Mouse (Mus musculus): ENCODE results near the gene Slc6a16. TPM values are rescaled to one million over a fixed set of nuclear protein-coding genes. Genes with fewer than 3 reads are reported as not detected.

Slc6a16 gene
- total and polyA plus RNA-seq, 3 experiments, result not detected

DNA sequence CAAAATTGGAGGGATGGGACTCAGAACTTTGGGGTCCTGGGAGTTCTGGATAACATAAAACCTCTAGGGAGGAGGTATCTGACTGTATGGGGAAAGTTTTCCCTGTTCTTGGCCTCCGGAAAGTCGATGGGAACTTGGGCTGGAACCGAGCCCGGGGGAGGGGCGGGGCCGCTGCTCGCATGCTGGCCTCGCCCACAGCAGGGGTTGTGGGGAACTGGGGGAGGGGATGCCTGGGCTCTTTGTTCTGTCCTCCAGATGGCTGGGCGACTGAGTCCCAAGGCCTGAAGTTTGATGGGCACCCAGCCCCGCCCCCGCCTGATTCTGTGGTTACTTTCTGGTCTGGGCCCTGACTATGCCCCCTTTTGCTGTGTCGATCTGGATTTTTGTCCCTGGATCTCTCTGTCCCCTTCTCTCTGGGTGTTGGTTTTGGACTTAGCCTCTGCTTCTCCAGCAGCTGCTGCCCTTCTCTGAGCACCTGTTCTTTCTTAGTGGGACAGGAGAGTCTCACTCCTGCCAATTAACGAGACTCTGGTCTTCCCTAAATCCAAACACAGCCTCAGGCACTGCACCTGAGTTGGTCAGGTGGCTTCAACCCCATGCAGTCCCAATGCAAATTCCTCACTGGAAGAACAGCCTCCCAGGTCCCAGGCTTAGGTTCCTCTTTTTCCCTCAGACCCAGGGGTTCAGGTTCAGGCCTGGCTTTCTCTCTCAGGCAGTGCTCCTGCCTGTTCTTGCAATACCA, 24.3 kb upstream of the Slc6a16 start:
- peak; percentile 65 for DNase-seq

DNA sequence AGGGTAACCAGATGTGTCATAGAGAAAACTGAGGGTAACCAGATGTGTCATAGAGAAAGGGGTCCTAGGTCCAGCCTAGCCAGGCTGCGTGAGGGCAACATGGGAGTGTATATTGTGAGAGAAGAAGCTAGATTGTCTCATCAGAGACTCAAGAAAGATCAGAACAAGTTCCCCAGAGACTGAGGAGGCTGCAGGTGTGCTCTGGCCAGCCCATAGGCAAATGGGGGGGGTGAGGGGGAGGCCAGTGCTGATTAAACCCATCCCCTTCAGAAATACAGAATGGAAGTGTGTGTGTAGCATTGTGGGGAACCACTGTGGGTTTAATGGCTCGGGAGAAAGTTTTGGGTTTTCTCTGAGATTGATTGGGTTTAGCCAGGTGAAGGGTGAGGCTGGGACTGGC, 19.2 kb upstream of the Slc6a16 start:
- no peak for DNase-seq

DNA sequence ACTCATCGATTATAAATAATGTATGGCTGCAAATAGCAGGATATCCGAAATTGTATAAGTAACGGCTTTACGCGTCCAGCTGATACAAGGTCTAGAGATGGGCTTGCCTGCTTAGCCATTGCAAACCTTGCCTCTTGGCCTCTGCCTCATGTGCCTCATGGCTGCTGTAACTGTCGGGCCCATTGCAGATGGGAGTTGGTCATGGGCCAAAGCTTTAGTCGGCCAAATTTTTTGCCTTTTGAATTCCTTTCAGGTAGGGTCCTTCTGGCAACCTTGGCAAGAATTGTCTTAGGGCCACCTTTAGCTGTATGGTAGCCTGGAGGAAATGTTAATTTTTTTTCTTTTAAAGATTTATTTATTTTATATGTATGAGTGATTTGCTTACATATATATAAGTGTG, 16.1 kb upstream of the Slc6a16 start:
- DNase-seq, result no peak

- no peak for DNase-seq
Measured at GRCm38 (mm10) chr7:45226421-45226820, 14.5 kb upstream of the Slc6a16 start.

GRCm38 (mm10) chr7:45228548-45228947, 12.3 kb upstream of the Slc6a16 start:
- DNase-seq, result no peak

GRCm38 (mm10) chr7:45229046-45229445, 11.8 kb upstream of the Slc6a16 start:
- no peak for DNase-seq

- no peak for DNase-seq
Measured at GRCm38 (mm10) chr7:45229459-45230203, 11.3 kb upstream of the Slc6a16 start.

- DNase-seq, result no peak
Measured at GRCm38 (mm10) chr7:45231192-45231591, 9.7 kb upstream of the Slc6a16 start.

DNA sequence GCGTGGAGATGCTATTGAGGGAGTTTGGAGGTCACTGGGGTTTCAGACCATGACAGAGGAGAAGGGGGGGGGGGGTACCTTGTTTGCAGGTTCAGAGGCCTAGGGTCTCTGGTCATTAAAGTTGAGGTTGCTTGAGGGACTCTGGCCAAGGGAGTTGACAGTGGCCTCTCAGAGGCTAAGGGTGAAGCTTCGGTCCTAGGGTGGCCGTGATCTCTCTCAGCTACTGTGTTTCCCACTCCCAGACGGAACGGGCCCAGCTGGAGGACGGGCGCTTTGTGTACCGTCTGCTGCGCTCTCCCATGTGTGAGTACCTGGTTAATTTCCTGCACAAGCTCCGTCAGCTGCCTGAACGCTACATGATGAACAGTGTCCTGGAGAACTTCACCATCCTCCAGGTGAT, 8.9 kb upstream of the Slc6a16 start:
- DNase-seq, result no peak

GRCm38 (mm10) chr7:45232716-45233465, 8.0 kb upstream of the Slc6a16 start:
- DNase-seq, result no peak

DNA sequence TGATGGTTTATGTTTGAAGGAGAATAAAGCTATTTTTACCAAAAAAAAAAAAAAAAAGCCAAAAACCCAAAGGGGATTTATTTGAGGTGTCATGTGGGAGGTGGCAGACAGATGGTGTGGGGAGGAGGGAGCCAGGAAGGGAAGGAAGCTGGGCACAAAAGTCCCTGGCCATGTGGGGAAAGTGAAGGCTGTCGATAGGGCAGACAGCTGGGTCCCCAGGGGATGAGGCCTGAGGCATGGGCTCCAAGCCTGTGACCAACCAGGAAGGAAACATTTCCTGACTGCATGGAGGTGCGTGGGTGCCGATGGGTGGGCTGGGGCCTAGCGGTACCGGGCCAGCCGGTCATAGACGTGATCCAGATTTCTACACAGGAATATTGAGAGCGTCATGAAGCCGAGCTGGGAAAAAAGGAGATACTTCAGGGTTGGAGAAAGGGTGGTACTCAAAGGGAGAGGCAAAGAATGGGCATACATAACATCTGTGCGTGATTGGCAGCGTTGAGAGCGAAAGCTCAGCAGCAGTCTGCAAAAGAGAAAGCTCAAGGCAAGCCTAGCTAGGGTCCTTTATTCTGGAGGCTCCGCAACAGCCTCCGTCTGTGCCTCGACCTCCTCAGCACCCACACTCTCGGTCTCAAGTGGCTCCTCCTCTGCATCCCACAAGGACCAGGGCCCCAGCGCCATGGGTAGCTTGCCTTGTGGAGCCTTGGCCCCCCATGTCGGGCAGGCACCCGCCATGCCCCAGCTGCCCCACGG, 7.1 kb upstream of the Slc6a16 start:
- DNase-seq, result peak; percentile 34

DNA sequence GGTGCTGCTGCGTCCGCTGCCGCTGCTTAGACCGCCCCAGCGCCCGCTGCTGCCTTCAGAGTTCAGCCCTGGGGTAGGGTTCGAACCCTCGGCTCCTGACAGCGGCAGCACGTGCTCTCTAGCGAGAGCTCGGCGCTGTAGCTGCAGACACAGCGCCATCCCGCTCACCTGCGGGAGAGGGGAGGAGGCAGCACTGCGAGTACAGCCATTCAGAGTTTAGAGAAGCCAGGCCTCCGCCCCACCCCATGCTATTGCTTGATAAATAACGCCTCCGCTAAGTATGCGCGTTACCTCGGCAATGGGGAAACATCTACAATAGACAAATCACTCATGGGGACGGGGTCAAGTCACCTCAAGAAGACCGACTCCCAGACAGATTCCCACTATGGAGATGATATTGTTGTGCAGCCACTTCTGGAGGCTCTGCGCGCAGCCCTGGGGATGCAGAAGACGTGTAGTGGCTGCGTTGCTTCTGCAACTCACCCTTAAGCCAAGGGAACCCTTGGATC, 6.5 kb upstream of the Slc6a16 start:
- no peak for DNase-seq

DNA sequence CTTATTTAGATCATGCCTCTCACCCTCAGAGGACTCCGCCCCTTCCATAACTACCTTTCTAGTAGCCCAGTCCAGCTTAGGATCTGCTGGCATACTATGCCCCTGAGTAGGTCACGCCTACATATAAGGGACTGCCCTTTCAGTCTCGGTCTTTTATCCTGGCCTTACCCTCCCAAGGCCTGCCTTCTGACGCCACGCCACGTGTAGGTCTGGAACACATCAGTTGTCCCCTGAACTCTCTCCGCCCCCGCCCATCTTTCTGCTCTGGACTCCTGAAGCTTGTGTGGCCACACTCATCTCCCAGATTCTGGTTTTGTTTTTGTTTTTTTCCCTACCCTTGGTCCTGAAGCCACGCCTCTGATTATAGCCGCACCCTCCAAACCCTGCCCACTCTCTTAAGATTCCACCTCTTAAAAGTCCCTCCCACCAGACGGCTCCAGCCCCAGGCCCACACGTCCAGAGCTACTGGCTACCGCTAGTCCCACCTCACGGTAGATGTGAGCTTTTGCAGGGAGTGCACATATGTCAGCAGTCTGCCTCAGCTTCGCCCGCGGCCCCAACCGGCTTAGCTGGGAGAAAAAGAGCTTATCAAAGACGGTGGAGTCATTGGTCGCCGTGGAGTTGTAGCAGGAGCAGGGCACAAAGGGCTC, 5.8 kb upstream of the Slc6a16 start:
- peak; percentile 66 for DNase-seq

DNA sequence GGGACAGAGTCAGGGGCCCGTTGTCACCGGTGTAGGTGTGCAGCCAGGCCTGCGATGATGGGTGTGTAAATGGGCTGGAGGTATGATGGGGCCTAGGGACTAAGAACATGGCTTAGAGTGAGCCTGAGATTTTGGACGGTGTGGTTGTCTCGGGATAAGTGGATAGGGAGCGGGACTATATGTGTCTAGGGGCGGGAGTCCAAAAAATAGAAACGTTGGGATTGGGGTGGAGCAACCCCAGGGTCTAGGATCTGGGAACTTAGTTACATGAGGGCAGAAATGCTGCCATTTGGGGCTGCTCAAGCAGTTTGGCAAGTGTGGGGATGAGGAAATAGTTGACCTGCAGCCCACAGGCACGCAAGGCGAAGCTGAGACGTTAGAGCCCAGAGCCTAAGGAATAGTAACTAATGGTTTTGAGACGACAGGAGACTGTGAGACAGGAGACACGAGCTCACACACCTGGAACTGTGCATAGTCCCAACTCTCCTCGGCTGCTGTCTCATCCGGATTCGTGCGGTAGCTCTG, 5.2 kb upstream of the Slc6a16 start:
- DNase-seq, result no peak

DNA sequence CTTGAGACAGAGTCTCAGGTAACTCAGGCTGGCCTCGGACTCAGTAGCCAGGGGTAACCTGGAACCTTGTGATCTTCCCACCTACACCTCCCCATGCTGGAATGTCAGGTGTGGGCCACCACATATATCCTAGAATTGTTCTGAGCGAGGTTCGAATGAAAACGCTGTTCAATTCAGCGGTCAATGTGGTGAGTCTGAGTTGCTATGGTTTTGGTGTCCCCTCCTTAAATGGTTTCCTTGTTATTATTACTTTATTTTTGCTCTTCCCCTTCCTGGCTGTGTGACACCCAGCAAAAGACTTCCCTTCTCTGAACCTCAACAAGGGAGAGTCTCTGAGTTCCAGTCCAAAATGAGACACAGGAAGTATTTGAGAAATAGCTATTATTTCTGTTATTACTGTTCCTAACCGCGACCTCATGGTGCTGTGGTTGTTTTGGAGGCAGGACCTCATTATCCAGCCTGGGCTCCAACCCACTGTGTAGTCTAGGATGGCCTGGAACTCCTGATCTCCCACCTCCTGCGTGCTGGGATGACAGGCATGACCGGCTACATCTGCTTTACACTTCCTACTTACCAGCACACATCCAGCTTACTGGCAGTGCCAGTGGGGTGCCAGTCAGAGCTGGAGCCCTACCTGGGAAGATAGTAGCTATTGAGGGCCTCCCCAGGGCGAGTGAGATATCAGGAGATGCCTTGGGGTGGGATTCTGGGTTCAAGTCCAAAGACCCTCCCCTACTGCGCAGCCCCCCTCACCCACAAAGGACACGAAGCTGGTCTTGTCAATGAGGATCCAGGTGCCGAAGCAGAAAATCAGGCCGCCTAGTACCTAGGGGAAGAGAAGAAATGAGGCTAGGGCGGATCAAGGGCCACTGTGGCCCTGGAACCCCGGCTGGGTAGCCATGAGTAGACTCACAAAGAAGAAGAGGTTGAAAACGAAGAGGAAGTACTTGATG, 2.9 kb upstream of the Slc6a16 start:
- no peak for DNase-seq

DNA sequence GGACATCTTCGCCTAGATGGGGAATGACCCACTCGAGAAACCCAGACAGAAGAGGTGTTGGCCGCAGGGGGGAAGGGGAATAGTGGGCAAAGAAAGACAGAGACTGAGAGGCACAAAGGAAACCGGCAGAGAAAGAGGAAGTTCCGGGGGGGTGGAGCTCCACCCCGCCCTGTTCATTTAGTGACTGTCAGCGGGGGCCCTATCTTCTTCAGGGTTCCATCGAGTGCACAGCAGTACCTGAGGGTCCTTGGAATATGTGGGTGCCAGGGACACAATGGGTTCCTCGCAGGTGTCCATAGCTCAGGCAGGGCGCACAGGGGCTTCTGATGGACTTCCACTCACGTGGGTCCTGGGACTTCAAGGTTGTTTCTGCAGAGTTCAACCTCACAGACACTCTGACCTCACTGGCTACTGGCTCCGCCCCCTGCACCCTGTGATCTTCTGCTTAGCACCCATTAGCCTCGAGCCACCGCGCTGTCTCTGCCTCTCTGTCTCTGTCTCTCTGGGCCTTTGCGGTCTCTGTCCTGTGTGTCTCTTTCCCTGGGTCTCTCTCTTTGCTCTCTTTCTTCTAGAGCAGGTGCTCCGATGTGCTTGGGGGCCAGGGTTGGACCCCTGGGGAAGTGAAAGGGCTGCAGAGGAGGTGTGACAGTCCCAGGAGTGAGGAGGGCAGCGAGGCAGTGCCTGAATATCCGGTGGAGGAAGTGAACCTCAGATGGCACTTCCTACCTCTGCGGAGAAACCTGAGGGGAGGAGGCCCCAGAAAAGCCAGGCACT, 2.0 kb upstream of the Slc6a16 start, which contains the start of gene Cd37:
Gene Cd37 (minus strand): TSS at position 393 of the 774 bp plus-strand sequence.
- no peak for DNase-seq

DNA sequence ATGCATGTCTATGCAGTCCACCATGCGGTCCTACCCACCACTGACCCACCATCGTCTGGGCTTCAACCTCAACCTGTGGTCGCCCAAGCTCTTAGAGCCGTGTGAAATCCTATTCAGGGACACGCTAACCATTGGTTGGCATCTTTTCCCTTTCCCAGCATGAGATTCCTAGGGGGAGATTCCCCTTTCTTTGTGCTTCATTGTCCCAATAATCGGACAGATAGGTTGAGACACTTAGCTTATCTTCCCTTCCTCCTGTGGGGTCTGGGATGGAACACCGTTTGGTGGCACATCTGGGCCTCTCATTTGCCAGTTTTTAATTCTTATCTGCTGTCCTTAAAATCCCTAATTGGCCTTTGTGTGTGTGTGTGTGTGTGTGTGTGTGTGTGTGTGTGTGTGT, 776 bp upstream of the Slc6a16 start:
- no peak for DNase-seq

- no peak for DNase-seq
Measured at GRCm38 (mm10) chr7:45241389-45241749, 484 bp downstream of the Slc6a16 start.

GRCm38 (mm10) chr7:45247666-45248065, 6.8 kb downstream of the Slc6a16 start:
- DNase-seq, result no peak

Measured in adrenal gland, adult 2 months (tissue).